Mouse (Mus musculus): Measurements from ENCODE around the gene Hipk1. TPM values are rescaled to one million over a fixed set of nuclear protein-coding genes. Genes with fewer than 3 reads are reported as not detected.

Gene Hipk1
- total and polyA plus RNA-seq, 2 experiments from 2014 or later = 7.0 to 56.9 TPM

- TF ChIP-seq CTCF (IDR thresholded peaks at IDR 0.05; ENCODE audit: low read depth) (no peak), EP300 (IDR thresholded peaks at IDR 0.05; ENCODE audit: low read depth) (0 out of 2 replicates have a peak, but pooled peaks have one; percentile 56)
- Histone ChIP-seq H3K27me3 (ENCODE audit: control insufficient read depth, insufficient read depth, low read length) (no peaks in the 10 kb centered on the region), H3K4me3 (ENCODE audit: low read depth, low read length) (no peak overlapping the region), H3K36me3 (replicated peaks; ENCODE audit: control insufficient read depth, insufficient read depth, low read length) (peaks cover 25% of the 10 kb centered on the region), H3K4me1 (ENCODE audit: control insufficient read depth, insufficient read depth) (peaks cover 33% of the 10 kb centered on the region), H3K4me2 (ENCODE audit: low read depth, low read length) (peak overlapping the region; percentile 35), H3K9me3 (replicated peaks; ENCODE audit: control insufficient read depth, low read length) (no peaks in the 10 kb centered on the region), H3K27ac (ENCODE audit: low read depth) (peak overlapping the region; percentile 87), H3K9ac (replicated peaks; ENCODE audit: low read depth, low read length) (peak overlapping the region; percentile 2; the same call in 1 of the 2 replicates)
- DNase-seq (ENCODE audit: low spot score) = peak; percentile 86
- WGBS = 7% methylated on average over 9 of the region's 9 CpGs
- peak; percentile 71 for ATAC-seq (ENCODE audit: insufficient read depth, low read depth)
Measured at GRCm38 (mm10) chr3:103771531-103772130, 19.7 kb downstream of the Hipk1 start.

GRCm38 (mm10) chr3:103766789-103767188, 24.6 kb downstream of the Hipk1 start:
- Histone ChIP-seq H3K27ac (ENCODE audit: low read depth) (no peak overlapping the region), H3K27me3 (ENCODE audit: control insufficient read depth, insufficient read depth, low read length) (no peaks in the 10 kb centered on the region), H3K9me3 (replicated peaks; ENCODE audit: control insufficient read depth, low read length) (no peaks in the 10 kb centered on the region), H3K4me3 (ENCODE audit: low read depth, low read length) (no peak overlapping the region), H3K4me2 (ENCODE audit: low read depth, low read length) (no peak overlapping the region), H3K36me3 (replicated peaks; ENCODE audit: control insufficient read depth, insufficient read depth, low read length) (peaks cover 48% of the 10 kb centered on the region), H3K9ac (replicated peaks; ENCODE audit: low read depth, low read length) (no peak overlapping the region), H3K4me1 (ENCODE audit: control insufficient read depth, insufficient read depth) (peaks cover 13% of the 10 kb centered on the region)
- no peak for TF ChIP-seq CTCF (IDR thresholded peaks at IDR 0.05; ENCODE audit: low read depth)
- 0 out of 2 replicates have a peak, but pooled peaks have one; percentile 40 for TF ChIP-seq EP300 (IDR thresholded peaks at IDR 0.05; ENCODE audit: low read depth)
- DNase-seq (ENCODE audit: low spot score) (no peak), ATAC-seq (ENCODE audit: insufficient read depth, low read depth) (no peak)
- 69% methylated on average over 3 of the region's 3 CpGs for WGBS

- no peaks in the 10 kb centered on the region for H3K27me3 ChIP-seq (ENCODE audit: control insufficient read depth, insufficient read depth, low read length)
- H3K9me3 ChIP-seq (replicated peaks; ENCODE audit: control insufficient read depth, low read length) = no peaks in the 10 kb centered on the region
- DNase-seq (ENCODE audit: low spot score) = no peak
- 67% methylated on average over 5 of the region's 5 CpGs for WGBS
- peaks cover 75% of the 10 kb centered on the region for H3K36me3 ChIP-seq (replicated peaks; ENCODE audit: control insufficient read depth, insufficient read depth, low read length)
- no peak for ATAC-seq (ENCODE audit: insufficient read depth, low read depth)
- no peaks in the 10 kb centered on the region for H3K4me1 ChIP-seq (ENCODE audit: control insufficient read depth, insufficient read depth)
- H3K4me3 ChIP-seq (ENCODE audit: low read depth, low read length) = no peak overlapping the region
- TF ChIP-seq CTCF (IDR thresholded peaks at IDR 0.05; ENCODE audit: low read depth) = no peak
- TF ChIP-seq EP300 (IDR thresholded peaks at IDR 0.05; ENCODE audit: low read depth) = no peak
- H3K9ac ChIP-seq (replicated peaks; ENCODE audit: low read depth, low read length) = no peak overlapping the region
- no peak overlapping the region for H3K4me2 ChIP-seq (ENCODE audit: low read depth, low read length)
- no peak overlapping the region for H3K27ac ChIP-seq (ENCODE audit: low read depth)
Measured at GRCm38 (mm10) chr3:103759261-103759970, 31.9 kb downstream of the Hipk1 start.

- H3K9me3 ChIP-seq (replicated peaks; ENCODE audit: control insufficient read depth, low read length) = no peaks in the 10 kb centered on the region
- no peak for TF ChIP-seq EP300 (IDR thresholded peaks at IDR 0.05; ENCODE audit: low read depth)
- no peak for TF ChIP-seq CTCF (IDR thresholded peaks at IDR 0.05; ENCODE audit: low read depth)
- 90% methylated on average over 7 of the region's 7 CpGs for WGBS
- H3K4me1 ChIP-seq (ENCODE audit: control insufficient read depth, insufficient read depth) = no peaks in the 10 kb centered on the region
- ATAC-seq (ENCODE audit: insufficient read depth, low read depth) = no peak
- DNase-seq (ENCODE audit: low spot score) = no peak
- no peak overlapping the region for H3K4me3 ChIP-seq (ENCODE audit: low read depth, low read length)
- no peak overlapping the region for H3K9ac ChIP-seq (replicated peaks; ENCODE audit: low read depth, low read length)
- H3K27me3 ChIP-seq (ENCODE audit: control insufficient read depth, insufficient read depth, low read length) = no peaks in the 10 kb centered on the region
- H3K36me3 ChIP-seq (replicated peaks; ENCODE audit: control insufficient read depth, insufficient read depth, low read length) = peaks cover 75% of the 10 kb centered on the region
- H3K27ac ChIP-seq (ENCODE audit: low read depth) = no peak overlapping the region
- no peak overlapping the region for H3K4me2 ChIP-seq (ENCODE audit: low read depth, low read length)
Measured at GRCm38 (mm10) chr3:103758456-103758855, 32.9 kb downstream of the Hipk1 start.

GRCm38 (mm10) chr3:103756920-103757319, 34.4 kb downstream of the Hipk1 start:
- Histone ChIP-seq H3K4me3 (ENCODE audit: low read depth, low read length) (no peak overlapping the region), H3K27me3 (ENCODE audit: control insufficient read depth, insufficient read depth, low read length) (no peaks in the 10 kb centered on the region), H3K9ac (replicated peaks; ENCODE audit: low read depth, low read length) (no peak overlapping the region), H3K36me3 (replicated peaks; ENCODE audit: control insufficient read depth, insufficient read depth, low read length) (peaks cover 75% of the 10 kb centered on the region), H3K9me3 (replicated peaks; ENCODE audit: control insufficient read depth, low read length) (no peaks in the 10 kb centered on the region), H3K4me1 (ENCODE audit: control insufficient read depth, insufficient read depth) (no peaks in the 10 kb centered on the region), H3K27ac (ENCODE audit: low read depth) (no peak overlapping the region), H3K4me2 (ENCODE audit: low read depth, low read length) (no peak overlapping the region)
- DNase-seq (ENCODE audit: low spot score) = no peak
- ATAC-seq (ENCODE audit: insufficient read depth, low read depth) = no peak
- TF ChIP-seq CTCF (IDR thresholded peaks at IDR 0.05; ENCODE audit: low read depth) = no peak
- WGBS = 78% methylated on average over 2 of the region's 2 CpGs

All from heart, postnatal 0 days (tissue).